Mouse (Mus musculus): Measurements from ENCODE around the gene Slc37a2. TPM values are rescaled to one million over a fixed set of nuclear protein-coding genes. Genes with fewer than 3 reads are reported as not detected.

The Slc37a2 gene
- polyA plus RNA-seq, 1 experiment from 2014 or later: 0.81 TPM

DNA sequence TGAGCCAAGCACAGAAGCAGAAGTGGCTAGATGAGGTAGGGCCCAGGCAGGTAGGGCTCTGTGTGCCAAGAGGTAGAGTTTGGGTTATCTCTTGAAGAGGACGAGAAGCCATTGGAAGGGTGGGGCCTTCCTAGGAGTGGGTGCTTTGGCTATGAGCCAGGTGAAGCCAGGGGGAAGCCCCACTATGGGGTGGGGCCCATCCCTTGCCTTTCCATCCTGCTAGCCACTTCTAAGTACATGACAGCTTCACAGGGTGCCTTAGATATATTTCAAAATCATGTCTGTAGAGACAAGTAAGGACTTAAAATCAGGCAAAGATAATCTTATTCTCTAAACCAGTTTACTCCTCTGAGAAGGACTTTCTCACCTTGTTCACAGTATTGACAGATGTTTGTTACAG, 10.9 kb downstream of the Slc37a2 start:
- H3K4me3 ChIP-seq: no peak overlapping the region
- ATAC-seq (replicated peaks): no peak
- no peaks in the 10 kb centered on the region for H3K36me3 ChIP-seq (replicated peaks)
- no peaks in the 10 kb centered on the region for H3K27me3 ChIP-seq (replicated peaks)
- H3K4me2 ChIP-seq: no peak overlapping the region
- H3K9ac ChIP-seq: no peak overlapping the region
- 94% methylated on average over 1 of the region's 1 CpGs for WGBS
- no peaks in the 10 kb centered on the region for H3K9me3 ChIP-seq
- H3K27ac ChIP-seq: no peak overlapping the region
- no peaks in the 10 kb centered on the region for H3K4me1 ChIP-seq

DNA sequence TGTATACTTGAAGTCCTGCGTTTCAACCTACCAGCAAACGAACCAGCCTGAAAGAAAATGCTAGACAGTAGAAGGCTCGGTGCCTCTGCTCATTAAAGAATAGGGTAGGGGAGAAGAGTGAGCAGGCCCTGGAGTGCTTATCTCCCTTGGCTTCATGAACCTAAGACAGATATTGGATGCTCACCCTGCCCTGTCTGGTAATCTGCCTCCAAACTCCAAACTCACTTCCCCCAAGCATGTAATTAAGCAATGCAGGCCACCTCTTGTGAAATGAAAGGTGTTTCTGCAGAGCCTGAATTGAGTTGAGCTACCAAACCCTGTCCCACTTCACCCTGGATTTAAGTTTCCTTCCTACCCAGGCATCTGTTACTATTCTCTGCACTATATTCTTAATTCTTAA, 12.8 kb downstream of the Slc37a2 start:
- H3K9ac ChIP-seq: no peak overlapping the region

DNA sequence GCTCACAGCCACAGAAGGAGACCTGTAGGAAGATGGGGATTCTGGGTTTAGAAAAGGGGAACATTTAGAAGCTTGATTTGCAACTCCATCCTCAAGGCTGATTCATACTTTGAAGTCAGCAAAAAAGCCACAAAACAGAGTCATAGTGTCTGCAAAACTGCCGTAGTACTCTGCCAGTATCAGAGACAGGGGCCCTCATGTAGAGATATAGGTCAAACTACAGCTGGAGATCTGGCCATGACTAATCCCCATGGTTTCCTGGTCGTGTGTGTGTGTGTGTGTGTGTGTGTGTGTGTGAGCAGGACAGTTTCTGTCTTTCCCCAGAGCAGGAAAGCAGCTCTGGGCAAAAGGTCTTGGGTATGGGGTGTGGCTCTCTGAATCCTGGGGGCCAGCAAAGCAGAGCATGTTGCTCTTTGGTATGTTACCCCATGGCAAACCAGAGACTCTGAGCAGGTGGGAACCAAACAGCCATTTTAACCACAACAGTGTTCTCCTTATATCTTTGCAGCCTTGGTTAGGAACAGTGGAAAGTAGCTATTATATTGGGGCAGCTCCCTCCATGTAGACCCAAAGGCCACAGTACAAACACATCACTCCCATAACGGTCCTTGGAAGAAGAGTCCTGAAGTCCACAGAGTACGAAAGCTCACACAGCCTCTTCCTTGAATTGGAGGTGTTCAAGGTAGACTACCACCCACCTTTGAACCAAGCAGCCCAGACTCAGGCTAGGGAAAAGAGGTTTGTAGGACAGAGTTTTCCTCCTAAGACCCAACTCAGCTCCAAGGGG, 19.4 kb downstream of the Slc37a2 start:
- WGBS: 66% methylated on average over 4 of the region's 4 CpGs
- Histone ChIP-seq H3K27ac (no peak overlapping the region), H3K36me3 (replicated peaks) (no peaks in the 10 kb centered on the region), H3K27me3 (replicated peaks) (no peaks in the 10 kb centered on the region), H3K4me2 (no peak overlapping the region), H3K9me3 (no peaks in the 10 kb centered on the region), H3K4me3 (no peak overlapping the region), H3K4me1 (no peaks in the 10 kb centered on the region), H3K9ac (no peak overlapping the region)
- no peak for ATAC-seq (replicated peaks)

More for the DNA sequence above, 12.8 kb downstream of the Slc37a2 start:
- Histone ChIP-seq H3K9me3 (no peaks in the 10 kb centered on the region), H3K4me2 (no peak overlapping the region), H3K27ac (no peak overlapping the region), H3K4me3 (no peak overlapping the region), H3K4me1 (no peaks in the 10 kb centered on the region), H3K27me3 (replicated peaks) (no peaks in the 10 kb centered on the region), H3K36me3 (replicated peaks) (no peaks in the 10 kb centered on the region)
- ATAC-seq (replicated peaks): no peak
- WGBS: 89% methylated on average over 3 of the region's 3 CpGs

DNA sequence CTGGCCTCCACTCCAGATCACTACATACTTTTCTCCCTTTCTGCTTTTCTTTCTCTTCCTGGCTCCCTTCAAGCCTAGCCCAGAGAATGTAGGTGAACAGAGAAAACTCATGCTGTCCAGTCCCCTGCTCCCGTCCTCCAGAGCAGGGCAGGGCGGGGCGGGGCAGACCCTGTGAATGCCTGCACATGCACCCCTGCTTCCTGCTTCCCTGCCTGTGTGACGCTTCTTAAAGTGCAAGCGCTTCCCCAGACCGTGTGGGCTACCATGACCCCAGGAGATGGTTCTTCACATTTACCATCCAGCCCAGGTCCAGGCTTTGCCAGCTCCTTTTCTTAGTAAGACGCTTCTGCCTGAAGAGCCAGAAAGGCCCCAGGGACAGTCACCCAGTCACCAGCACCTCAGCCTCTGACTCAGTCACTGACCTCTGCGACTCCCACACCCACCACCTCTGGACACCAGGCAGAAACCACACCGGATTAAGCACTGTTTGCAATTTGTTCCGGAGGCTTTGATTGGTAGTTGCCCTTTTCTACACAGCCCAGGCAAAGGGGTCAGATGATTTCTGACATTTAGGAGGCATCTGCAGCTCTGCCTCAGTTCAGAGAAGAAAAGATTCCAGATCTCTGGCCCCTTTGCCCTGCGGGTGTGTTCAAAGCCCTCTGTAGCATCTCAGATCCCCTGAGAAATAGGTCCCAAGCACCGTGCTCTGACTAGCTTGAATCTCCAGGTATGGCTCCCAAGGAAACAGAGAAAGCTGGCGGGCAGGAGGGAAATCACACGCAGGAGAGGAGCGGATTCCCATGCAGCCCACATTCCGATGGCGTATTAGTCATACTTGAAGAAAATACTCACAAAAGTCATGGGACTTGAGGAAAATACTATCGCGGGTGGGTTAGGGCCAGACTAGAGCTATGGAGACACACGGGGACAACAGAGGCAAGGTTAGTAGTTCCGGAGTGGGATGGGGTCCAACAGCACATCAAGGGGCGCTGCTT, 23.0 kb downstream of the Slc37a2 start:
- Histone ChIP-seq H3K9me3 (no peaks in the 10 kb centered on the region), H3K4me2 (no peak overlapping the region), H3K4me1 (peaks cover 8% of the 10 kb centered on the region; the same call in 1 of the 2 replicates), H3K27ac (no peak overlapping the region), H3K9ac (no peak overlapping the region), H3K36me3 (replicated peaks) (no peaks in the 10 kb centered on the region), H3K27me3 (replicated peaks) (no peaks in the 10 kb centered on the region), H3K4me3 (no peak overlapping the region)
- ATAC-seq (replicated peaks): no peak
- WGBS: 52% methylated on average over 22 of the region's 22 CpGs

DNA sequence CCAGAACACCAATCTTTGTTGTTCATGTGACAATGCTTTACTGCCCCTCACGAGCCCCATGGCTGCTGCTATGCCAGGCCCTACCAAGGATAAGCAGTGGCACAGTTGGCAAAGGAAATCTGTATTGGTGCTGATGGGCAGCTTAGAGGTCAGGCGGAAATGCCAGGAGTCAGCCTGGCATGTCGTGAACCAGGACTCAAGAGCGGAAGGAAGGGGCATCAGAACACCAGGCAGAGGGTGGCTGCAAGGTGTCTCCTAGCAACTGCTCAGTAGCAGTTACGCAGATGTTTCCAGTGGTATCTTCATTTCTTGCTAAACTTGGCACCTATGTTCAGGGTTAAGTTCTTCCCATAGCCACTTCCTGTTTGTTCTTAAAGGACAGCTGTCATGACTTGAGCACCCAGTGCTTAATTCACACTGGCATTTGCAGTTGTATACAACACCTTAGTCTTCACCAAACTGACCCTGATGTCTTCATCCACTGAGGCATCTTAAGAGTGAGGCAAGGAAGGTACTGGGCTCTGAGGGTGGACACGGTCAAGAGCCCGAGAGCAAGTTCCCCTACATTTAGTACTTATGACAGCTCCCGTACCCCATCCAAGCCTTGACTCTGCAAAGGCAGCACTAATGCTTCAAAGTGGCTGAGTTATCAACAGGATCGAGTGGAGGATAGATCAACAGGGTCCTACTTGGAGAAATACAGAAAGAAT, 24.9 kb downstream of the Slc37a2 start:
- no peaks in the 10 kb centered on the region for H3K36me3 ChIP-seq (replicated peaks)
- H3K4me1 ChIP-seq: peaks cover 8% of the 10 kb centered on the region; the same call in 1 of the 2 replicates
- no peak overlapping the region for H3K27ac ChIP-seq
- no peak overlapping the region for H3K4me2 ChIP-seq
- no peaks in the 10 kb centered on the region for H3K9me3 ChIP-seq
- no peaks in the 10 kb centered on the region for H3K27me3 ChIP-seq (replicated peaks)
- H3K9ac ChIP-seq: no peak overlapping the region
- H3K4me3 ChIP-seq: no peak overlapping the region
- peak; percentile 5; the same call in 1 of the 2 replicates for ATAC-seq (replicated peaks)
- 91% methylated on average over 9 of the region's 9 CpGs for WGBS

DNA sequence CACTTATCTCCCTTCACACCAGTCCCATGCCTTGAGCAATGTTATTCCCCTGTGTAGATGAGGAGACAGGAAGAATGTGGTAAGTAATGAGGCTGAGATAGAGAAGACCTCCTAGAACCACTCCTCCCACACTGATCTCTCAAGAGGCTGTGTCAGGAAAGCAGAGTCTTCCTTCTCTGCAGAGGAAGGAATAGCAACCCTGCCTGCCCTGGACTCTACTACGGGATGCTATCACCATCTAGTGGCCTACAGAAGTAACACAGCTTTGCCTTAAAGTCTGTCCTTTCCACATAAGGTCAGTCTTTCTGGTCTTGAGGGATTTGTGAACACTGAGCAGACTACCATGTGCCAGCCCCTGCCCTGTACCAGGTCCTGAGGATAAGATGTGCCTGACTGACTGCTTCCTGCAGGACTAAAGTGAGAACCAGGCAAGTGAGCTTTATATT, 25.6 kb downstream of the Slc37a2 start:
- H3K9me3 ChIP-seq: no peaks in the 10 kb centered on the region
- no peak overlapping the region for H3K27ac ChIP-seq
- no peaks in the 10 kb centered on the region for H3K27me3 ChIP-seq (replicated peaks)
- no peaks in the 10 kb centered on the region for H3K36me3 ChIP-seq (replicated peaks)
- WGBS: 0% methylated on average over 1 of the region's 1 CpGs
- H3K9ac ChIP-seq: no peak overlapping the region
- peaks cover 8% of the 10 kb centered on the region; the same call in 1 of the 2 replicates for H3K4me1 ChIP-seq
- no peak overlapping the region for H3K4me3 ChIP-seq
- ATAC-seq (replicated peaks): peak; percentile 92
- no peak overlapping the region for H3K4me2 ChIP-seq

DNA sequence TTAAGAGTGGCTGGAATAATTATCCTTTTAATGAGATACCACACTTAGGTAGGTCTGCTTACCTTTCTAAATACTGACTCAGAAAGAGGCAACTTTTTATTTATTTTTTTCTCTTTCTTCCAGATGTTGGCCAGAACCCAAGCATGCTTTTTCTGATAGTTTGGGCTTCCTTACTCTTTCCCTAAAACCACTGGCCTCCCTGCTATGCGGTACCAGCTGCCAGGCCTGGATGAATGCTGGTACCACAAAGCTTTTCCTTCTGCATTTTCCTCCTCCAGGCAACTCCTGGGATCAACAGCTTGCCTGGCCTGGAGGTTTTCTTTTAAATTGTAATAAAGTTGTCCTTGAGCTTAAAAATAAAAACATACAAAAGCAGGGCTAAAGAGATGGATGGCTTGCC, 30.0 kb downstream of the Slc37a2 start:
- no peak overlapping the region for H3K4me2 ChIP-seq
- no peak overlapping the region for H3K27ac ChIP-seq
- no peaks in the 10 kb centered on the region for H3K27me3 ChIP-seq (replicated peaks)
- ATAC-seq (replicated peaks): no peak
- peaks cover 8% of the 10 kb centered on the region; the same call in 1 of the 2 replicates for H3K4me1 ChIP-seq
- no peak overlapping the region for H3K9ac ChIP-seq
- WGBS: 89% methylated on average over 1 of the region's 1 CpGs
- no peaks in the 10 kb centered on the region for H3K36me3 ChIP-seq (replicated peaks)
- no peaks in the 10 kb centered on the region for H3K9me3 ChIP-seq
- no peak overlapping the region for H3K4me3 ChIP-seq

DNA sequence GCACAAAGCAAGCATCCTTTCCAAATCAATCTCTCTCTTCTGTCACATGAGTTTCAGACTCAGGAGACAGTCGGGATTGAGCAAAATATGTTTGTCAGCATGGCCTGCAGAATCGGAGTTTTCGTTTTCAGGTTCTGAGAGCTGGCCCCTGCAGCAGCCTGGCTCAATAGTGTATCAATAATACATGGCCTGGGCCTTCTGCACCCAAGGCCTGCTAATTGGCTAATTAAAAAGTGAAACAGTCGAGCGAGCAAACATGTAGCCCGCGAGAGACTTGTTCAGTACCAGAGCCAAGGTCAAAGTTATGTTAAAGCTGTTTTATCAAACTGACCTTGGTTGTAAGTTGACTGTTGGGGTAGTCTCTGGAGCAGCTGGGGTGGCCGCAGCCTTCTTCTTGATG, 34.8 kb downstream of the Slc37a2 start:
- Histone ChIP-seq H3K9me3 (no peaks in the 10 kb centered on the region), H3K27ac (no peak overlapping the region), H3K4me2 (no peak overlapping the region), H3K4me3 (no peak overlapping the region), H3K36me3 (replicated peaks) (no peaks in the 10 kb centered on the region), H3K9ac (no peak overlapping the region), H3K27me3 (replicated peaks) (no peaks in the 10 kb centered on the region), H3K4me1 (no peaks in the 10 kb centered on the region)
- 62% methylated on average over 8 of the region's 8 CpGs for WGBS
- ATAC-seq (replicated peaks): 0 out of 2 replicates have a peak, but pooled peaks have one; percentile 51

DNA sequence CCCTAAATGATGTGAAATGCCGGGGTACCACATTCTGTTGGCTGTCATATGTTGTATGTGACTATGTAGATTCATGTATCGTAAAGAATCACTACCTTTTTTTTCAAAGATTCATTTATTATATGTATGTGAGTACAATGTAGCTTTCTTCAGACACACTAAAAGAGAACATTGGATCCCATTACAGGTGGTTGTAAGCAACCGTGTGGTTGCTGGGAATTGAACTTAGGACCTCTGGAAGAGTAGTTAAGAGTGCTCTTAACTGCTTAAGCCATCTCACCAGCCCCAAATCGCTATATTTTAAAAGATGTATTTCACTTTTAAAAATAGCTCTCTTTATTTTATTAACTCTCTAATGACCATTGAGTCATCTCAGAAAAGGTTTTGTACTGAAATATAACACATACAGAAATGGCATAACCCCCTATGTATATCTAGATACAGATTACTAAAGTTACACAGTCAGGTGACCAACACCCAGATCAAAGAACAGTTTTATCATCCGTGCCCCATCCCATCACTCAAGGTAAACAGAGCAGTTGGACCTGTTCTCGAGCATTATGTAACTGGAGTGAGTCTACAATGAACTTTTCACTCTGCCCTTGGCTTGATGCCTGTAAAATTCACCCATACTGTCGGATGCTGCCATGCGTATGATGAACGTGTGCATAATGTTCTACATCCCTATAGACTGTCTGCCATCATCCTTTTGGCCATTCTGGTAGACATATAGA, 41.0 kb downstream of the Slc37a2 start:
- 91% methylated on average over 9 of the region's 9 CpGs for WGBS
- Histone ChIP-seq H3K27me3 (replicated peaks) (no peaks in the 10 kb centered on the region), H3K36me3 (replicated peaks) (no peaks in the 10 kb centered on the region), H3K9me3 (no peaks in the 10 kb centered on the region), H3K4me2 (no peak overlapping the region), H3K4me1 (no peaks in the 10 kb centered on the region), H3K4me3 (no peak overlapping the region), H3K9ac (no peak overlapping the region), H3K27ac (no peak overlapping the region)
- ATAC-seq (replicated peaks): no peak

DNA sequence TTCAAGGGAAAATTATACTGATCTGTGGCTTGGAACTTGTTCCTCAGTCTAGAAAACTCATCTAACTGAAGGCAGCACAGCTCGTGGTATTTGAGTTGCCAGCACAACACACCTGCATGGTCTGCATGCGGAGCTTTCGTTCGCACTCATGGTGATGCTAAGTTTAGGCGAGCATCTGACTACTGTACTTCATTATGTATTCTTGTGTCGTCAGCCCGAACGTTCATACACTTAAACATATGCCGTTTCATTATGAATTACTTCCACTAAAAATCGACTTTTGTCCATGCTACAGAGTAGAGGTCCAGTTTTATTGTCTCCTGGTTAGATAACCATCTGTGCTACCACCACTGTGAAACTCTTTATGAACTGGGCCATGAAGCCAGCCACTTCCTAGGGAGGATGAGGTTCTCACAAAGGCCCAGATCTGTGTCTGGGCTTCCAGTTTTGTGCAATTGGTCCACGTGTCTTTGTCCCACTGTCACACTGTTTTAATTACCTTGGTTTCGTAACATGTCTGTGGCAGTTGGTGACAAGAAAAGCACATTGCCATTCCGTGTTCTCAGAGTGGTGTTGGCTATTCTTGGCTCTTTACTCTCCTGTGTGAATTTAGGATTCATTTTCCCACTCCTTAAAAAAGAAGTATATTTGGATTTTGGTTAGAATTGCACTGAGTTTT, 42.3 kb downstream of the Slc37a2 start:
- no peak overlapping the region for H3K9ac ChIP-seq
- H3K4me3 ChIP-seq: no peak overlapping the region
- H3K4me1 ChIP-seq: peaks cover 8% of the 10 kb centered on the region
- 88% methylated on average over 13 of the region's 13 CpGs for WGBS
- no peaks in the 10 kb centered on the region for H3K36me3 ChIP-seq (replicated peaks)
- no peaks in the 10 kb centered on the region for H3K27me3 ChIP-seq (replicated peaks)
- H3K9me3 ChIP-seq: no peaks in the 10 kb centered on the region
- no peak overlapping the region for H3K4me2 ChIP-seq
- no peak for ATAC-seq (replicated peaks)
- no peak overlapping the region for H3K27ac ChIP-seq

DNA sequence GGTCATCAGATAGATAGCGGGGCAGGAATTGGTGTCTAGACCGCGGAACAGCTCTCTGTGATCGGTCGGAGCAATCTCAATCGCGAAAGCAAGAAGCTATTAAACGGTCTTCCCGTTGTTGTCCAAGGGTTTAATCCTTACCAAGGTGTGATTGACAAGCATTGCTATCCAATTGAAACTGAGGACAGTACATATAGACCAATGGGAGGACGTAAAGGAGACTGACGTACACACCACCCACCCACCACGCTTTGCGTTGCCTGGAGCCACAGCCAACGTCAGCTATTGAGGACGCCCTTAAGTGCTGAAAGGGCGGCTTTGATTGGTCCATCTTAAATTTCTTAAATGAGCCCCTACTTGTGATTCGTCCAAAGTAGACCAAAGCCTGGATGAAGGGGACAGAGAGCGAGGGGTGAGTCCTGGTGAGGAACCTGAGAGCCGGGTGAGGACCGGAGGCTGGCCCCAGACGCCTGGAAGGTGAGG, 47.6 kb downstream of the Slc37a2 start, which contains the start of gene Tmem218:
Gene Tmem218, plus strand, starts transcription at position 295 of the 483 bp plus-strand sequence.
- Histone ChIP-seq H3K4me2 (peak within 1 kb of the TSS; percentile 76), H3K4me1 (peaks cover 18% of the 10 kb centered on the region), H3K9ac (peak within 1 kb of the TSS; percentile 61), H3K27ac (peak within 1 kb of the TSS; percentile 89), H3K9me3 (no peaks in the 10 kb centered on the region), H3K27me3 (replicated peaks) (no peaks in the 10 kb centered on the region), H3K36me3 (replicated peaks) (no peaks in the 10 kb centered on the region), H3K4me3 (peak within 1 kb of the TSS; percentile 72)
- ATAC-seq (replicated peaks): peak; percentile 100
- under 1% methylated on average over 21 of the region's 21 CpGs for WGBS

All from midbrain, embryonic 15.5 days (tissue).